Mouse (Mus musculus) regulatory T cell (primary cell): ENCODE data around the gene Cabp1.

Experiments used
- in situ Hi-C: fragments of 300-600 bp; cut with MboI, MseI; formaldehyde crosslinking; loops from one replicate; pipeline ENCODE4 v1.15.1; 2025; ENCODE audit warnings: high pct_unique_total_duplicates

Gene Cabp1

GRCm38 (mm10) chr5:115193669-115194625 is at the start of gene Cabp1:
Gene Cabp1, minus strand, starts transcription at chr5:115194381.
- in situ Hi-C loops = no loop called here

GRCm38 (mm10) chr5:115240191-115240590 is 46.0 kb upstream of the Cabp1 start:
- in situ Hi-C loops = no loop called here

- in situ Hi-C loops = loop anchor here (5.0 kb wide), 2 partner anchors 99 to 111 kb away; no protein-coding TSS in a partner anchor
Measured at GRCm38 (mm10) chr5:115238729-115239195, 44.6 kb upstream of the Cabp1 start.

GRCm38 (mm10) chr5:115237803-115238728 is 43.9 kb upstream of the Cabp1 start:
- in situ Hi-C loops = loop anchor here (5.0 kb wide), 2 partner anchors 99 to 111 kb away; no protein-coding TSS in a partner anchor

- in situ Hi-C loops = loop anchor here (5.0 kb wide), 2 partner anchors 101 to 109 kb away; no protein-coding TSS in a partner anchor
Measured at GRCm38 (mm10) chr5:115235786-115236263, 41.6 kb upstream of the Cabp1 start, which contains the start of gene Pop5. Gene Pop5, plus strand, starts transcription at chr5:115235836.

- in situ Hi-C loops = loop anchor here (5.0 kb wide), 2 partner anchors 102 to 108 kb away; no protein-coding TSS in a partner anchor
Measured at GRCm38 (mm10) chr5:115235323-115235771, 41.2 kb upstream of the Cabp1 start.

GRCm38 (mm10) chr5:115234519-115234918 is 40.3 kb upstream of the Cabp1 start:
- in situ Hi-C loops = no loop called here

- in situ Hi-C loops = no loop called here
Measured at GRCm38 (mm10) chr5:115233031-115233780, 39.0 kb upstream of the Cabp1 start.

- in situ Hi-C loops = no loop called here
Measured at GRCm38 (mm10) chr5:115232516-115232915, 38.3 kb upstream of the Cabp1 start.

- in situ Hi-C loops = no loop called here
Measured at GRCm38 (mm10) chr5:115231552-115232120, 37.5 kb upstream of the Cabp1 start.

- in situ Hi-C loops = no loop called here
Measured at GRCm38 (mm10) chr5:115230830-115231551, 36.8 kb upstream of the Cabp1 start.

GRCm38 (mm10) chr5:115222485-115222884 is 28.3 kb upstream of the Cabp1 start:
- in situ Hi-C loops = no loop called here

GRCm38 (mm10) chr5:115220931-115221640 is 26.9 kb upstream of the Cabp1 start:
- in situ Hi-C loops = no loop called here

- in situ Hi-C loops = no loop called here
Measured at GRCm38 (mm10) chr5:115217998-115218397, 23.8 kb upstream of the Cabp1 start.

- in situ Hi-C loops = no loop called here
Measured at GRCm38 (mm10) chr5:115215273-115216185, 21.3 kb upstream of the Cabp1 start.

- in situ Hi-C loops = no loop called here
Measured at GRCm38 (mm10) chr5:115214864-115215263, 20.7 kb upstream of the Cabp1 start.

- in situ Hi-C loops = no loop called here
Measured at GRCm38 (mm10) chr5:115212861-115213260, 18.7 kb upstream of the Cabp1 start.

- in situ Hi-C loops = no loop called here
Measured at GRCm38 (mm10) chr5:115212451-115212850, 18.3 kb upstream of the Cabp1 start.
